Mouse (Mus musculus) forebrain, embryonic 15.5 days (tissue): ENCODE data around the gene Txndc11. TPM values are rescaled to one million over a fixed set of nuclear protein-coding genes. Genes with fewer than 3 reads are reported as not detected.
"Not testable (repeated sequence)": the region's sequence is repeated elsewhere in the genome, so short reads cannot be mapped to it uniquely, and the experiment has no call there.

ENCODE experiments used
- ATAC-seq: fragments of 200-750 bp; cut with Nextera tagmentation; replicated peaks from 2 replicates; pipeline ENCODE4 v1.8.0; 2017; ENCODE audit warnings: mild to moderate bottlenecking, moderate TSS enrichment, moderate library complexity
- H3K27ac ChIP-seq: fragments of 300-500 bp; sonication (generic); replicated peaks from 2 replicates; pipeline ENCODE4 v1.5.1; 2015; ENCODE audit warnings: mild to moderate bottlenecking, inconsistent platforms
- H3K27me3 ChIP-seq: fragments of 300-500 bp; sonication (generic); 2 replicates; pipeline ENCODE4 v1.6.1; 2015; ENCODE audit warnings: inconsistent platforms
- H3K36me3 ChIP-seq: fragments of 300-500 bp; sonication (generic); 2 replicates; pipeline ENCODE4 v1.6.1; 2015; ENCODE audit warnings: mild to moderate bottlenecking, inconsistent platforms
- H3K4me1 ChIP-seq: fragments of 300-500 bp; sonication (generic); 2 replicates; pipeline ENCODE4 v1.6.1; 2015; ENCODE audit warnings: inconsistent platforms
- H3K4me2 ChIP-seq: fragments of 300-500 bp; sonication (generic); replicated peaks from 2 replicates; pipeline ENCODE4 v1.6.1; 2015; ENCODE audit warnings: mild to moderate bottlenecking, inconsistent platforms
- H3K4me3 ChIP-seq: fragments of 300-500 bp; sonication (generic); 2 replicates; pipeline ENCODE4 v1.5.1; 2015; ENCODE audit warnings: mild to moderate bottlenecking, inconsistent platforms
- H3K9ac ChIP-seq: fragments of 300-500 bp; sonication (generic); replicated peaks from 2 replicates; pipeline ENCODE4 v1.6.1; 2015; ENCODE audit warnings: mild to moderate bottlenecking, inconsistent platforms
- H3K9me3 ChIP-seq: fragments of 300-500 bp; sonication (generic); 2 replicates; pipeline ENCODE4 v1.6.1; 2016; ENCODE audit warnings: inconsistent platforms
- WGBS: fragments of 180-500 bp; shearing (Covaris S2); methylation state at CpG from one replicate; pipeline ENCODE4 v1.1.7; 2015; ENCODE audit warnings: mixed read lengths; 5-methylcytosine and 5-hydroxymethylcytosine counted together
- polyA plus RNA-seq: library from polyadenylated mRNA; unstranded; fragments of >200 nt; fragmentation: Nextera tagmentation; extraction: Ambion mirVana; gene quantifications from 2 replicates; pipeline ENCODE4 v1.2.1, GENCODE M21; 2015

The Txndc11 gene
- polyA plus RNA-seq, 1 experiment from 2014 or later = 34.4 TPM

- Histone ChIP-seq H3K27ac (no peak overlapping the region), H3K36me3 (peaks cover 66% of the 10 kb centered on the region), H3K4me2 (no peak overlapping the region), H3K9ac (no peak overlapping the region), H3K9me3 (no peaks in the 10 kb centered on the region), H3K27me3 (no peaks in the 10 kb centered on the region), H3K4me3 (no peak overlapping the region), H3K4me1 (no peaks in the 10 kb centered on the region)
- ATAC-seq = no peak
Observed at GRCm38 (mm10) chr16:11154500-11154899, 20.1 kb upstream of the Txndc11 start.

- H3K4me1 ChIP-seq, H3K4me3 ChIP-seq, H3K4me2 ChIP-seq, H3K9ac ChIP-seq, ATAC-seq, H3K27ac ChIP-seq, H3K27me3 ChIP-seq, H3K9me3 ChIP-seq: not testable (repeated sequence)
- H3K36me3 ChIP-seq = peaks cover 49% of the 10 kb centered on the region
- WGBS = 17% methylated on average over 56 of the region's 56 CpGs
Observed at GRCm38 (mm10) chr16:11143706-11144483, 9.4 kb upstream of the Txndc11 start.

- ATAC-seq = 0 out of 2 replicates have a peak, but pooled peaks have one; percentile 0
- peak overlapping the region; percentile 89 for H3K27ac ChIP-seq
- H3K36me3 ChIP-seq = peaks cover 17% of the 10 kb centered on the region
- WGBS = under 1% methylated on average over 26 of the region's 34 CpGs
- peaks cover 28% of the 10 kb centered on the region for H3K4me1 ChIP-seq
- no peaks in the 10 kb centered on the region for H3K9me3 ChIP-seq
- H3K27me3 ChIP-seq = no peaks in the 10 kb centered on the region
- H3K9ac ChIP-seq = peak overlapping the region; percentile 81
- H3K4me2 ChIP-seq = peak overlapping the region; percentile 64
- peak overlapping the region; percentile 69 for H3K4me3 ChIP-seq
Observed at GRCm38 (mm10) chr16:11133476-11134347, 738 bp downstream of the Txndc11 start.

GRCm38 (mm10) chr16:11132839-11133238 lies 1.6 kb downstream of the Txndc11 start:
- no peaks in the 10 kb centered on the region for H3K27me3 ChIP-seq
- peaks cover 17% of the 10 kb centered on the region for H3K36me3 ChIP-seq
- 47% methylated on average over 2 of the region's 2 CpGs for WGBS
- H3K4me3 ChIP-seq = peak overlapping the region; percentile 69
- peak overlapping the region; percentile 81; the same call in 1 of the 2 replicates for H3K9ac ChIP-seq
- peak overlapping the region; percentile 64 for H3K4me2 ChIP-seq
- ATAC-seq = no peak
- peaks cover 28% of the 10 kb centered on the region for H3K4me1 ChIP-seq
- no peak overlapping the region for H3K27ac ChIP-seq
- H3K9me3 ChIP-seq = no peaks in the 10 kb centered on the region

GRCm38 (mm10) chr16:11128301-11128700 lies 6.1 kb downstream of the Txndc11 start:
- H3K36me3 ChIP-seq = peaks cover 21% of the 10 kb centered on the region
- H3K4me2 ChIP-seq = no peak overlapping the region
- H3K4me1 ChIP-seq = peaks cover 17% of the 10 kb centered on the region
- 93% methylated on average over 11 of the region's 11 CpGs for WGBS
- H3K9me3 ChIP-seq = no peaks in the 10 kb centered on the region
- H3K9ac ChIP-seq = no peak overlapping the region
- H3K27me3 ChIP-seq = no peaks in the 10 kb centered on the region
- H3K27ac ChIP-seq = no peak overlapping the region
- H3K4me3 ChIP-seq = no peak overlapping the region
- ATAC-seq = no peak

GRCm38 (mm10) chr16:11125371-11125770 lies 9.1 kb downstream of the Txndc11 start:
- 88% methylated on average over 2 of the region's 2 CpGs for WGBS
- peaks cover 30% of the 10 kb centered on the region for H3K36me3 ChIP-seq

GRCm38 (mm10) chr16:11124110-11124509 lies 10.3 kb downstream of the Txndc11 start:
- no peak for ATAC-seq
- 100% methylated on average over 1 of the region's 1 CpGs for WGBS

More at GRCm38 (mm10) chr16:11125371-11125770, 9.1 kb downstream of the Txndc11 start:
- Histone ChIP-seq H3K9ac (no peak overlapping the region), H3K9me3 (no peaks in the 10 kb centered on the region), H3K27ac (no peak overlapping the region), H3K4me2 (no peak overlapping the region), H3K4me1 (no peaks in the 10 kb centered on the region), H3K4me3 (no peak overlapping the region), H3K27me3 (no peaks in the 10 kb centered on the region)
- no peak for ATAC-seq

GRCm38 (mm10) chr16:11122625-11123024 lies 11.8 kb downstream of the Txndc11 start:
- Histone ChIP-seq H3K27ac (no peak overlapping the region), H3K27me3 (no peaks in the 10 kb centered on the region), H3K9me3 (no peaks in the 10 kb centered on the region), H3K4me3 (no peak overlapping the region), H3K9ac (no peak overlapping the region), H3K4me2 (no peak overlapping the region), H3K4me1 (no peaks in the 10 kb centered on the region), H3K36me3 (peaks cover 30% of the 10 kb centered on the region)
- 89% methylated on average over 2 of the region's 2 CpGs for WGBS
- ATAC-seq = no peak

More at GRCm38 (mm10) chr16:11124110-11124509, 10.3 kb downstream of the Txndc11 start:
- no peaks in the 10 kb centered on the region for H3K4me1 ChIP-seq
- no peak overlapping the region for H3K4me2 ChIP-seq
- no peaks in the 10 kb centered on the region for H3K9me3 ChIP-seq
- H3K4me3 ChIP-seq = no peak overlapping the region
- H3K9ac ChIP-seq = no peak overlapping the region
- H3K27me3 ChIP-seq = no peaks in the 10 kb centered on the region
- H3K27ac ChIP-seq = no peak overlapping the region
- H3K36me3 ChIP-seq = peaks cover 36% of the 10 kb centered on the region

GRCm38 (mm10) chr16:11109198-11109740 lies 25.2 kb downstream of the Txndc11 start:
- Histone ChIP-seq H3K36me3 (0 out of 2 replicates have a peak, but pooled peaks cover 3% of the 10 kb centered on the region), H3K9ac (no peak overlapping the region), H3K27ac (no peak overlapping the region), H3K4me2 (no peak overlapping the region), H3K27me3 (no peaks in the 10 kb centered on the region), H3K4me3 (no peak overlapping the region), H3K4me1 (no peaks in the 10 kb centered on the region), H3K9me3 (no peaks in the 10 kb centered on the region)
- WGBS = 60% methylated on average over 4 of the region's 4 CpGs
- ATAC-seq = no peak

GRCm38 (mm10) chr16:11104905-11105304 lies 29.5 kb downstream of the Txndc11 start:
- no peaks in the 10 kb centered on the region for H3K9me3 ChIP-seq
- H3K36me3 ChIP-seq = peaks cover 10% of the 10 kb centered on the region; the same call in 1 of the 2 replicates
- H3K27ac ChIP-seq = no peak overlapping the region
- no peak overlapping the region for H3K4me2 ChIP-seq
- 74% methylated on average over 1 of the region's 1 CpGs for WGBS
- H3K4me1 ChIP-seq = no peaks in the 10 kb centered on the region
- no peaks in the 10 kb centered on the region for H3K27me3 ChIP-seq
- ATAC-seq = no peak
- H3K9ac ChIP-seq = no peak overlapping the region
- no peak overlapping the region for H3K4me3 ChIP-seq

GRCm38 (mm10) chr16:11097301-11097700 lies 37.1 kb downstream of the Txndc11 start:
- Histone ChIP-seq H3K4me2 (no peak overlapping the region), H3K36me3 (peaks cover 5% of the 10 kb centered on the region; the same call in 1 of the 2 replicates), H3K27me3 (no peaks in the 10 kb centered on the region), H3K4me3 (no peak overlapping the region), H3K4me1 (no peaks in the 10 kb centered on the region), H3K9me3 (no peaks in the 10 kb centered on the region), H3K9ac (no peak overlapping the region), H3K27ac (no peak overlapping the region)
- 71% methylated on average over 3 of the region's 3 CpGs for WGBS
- no peak for ATAC-seq
